In the genomic region with DNA sequence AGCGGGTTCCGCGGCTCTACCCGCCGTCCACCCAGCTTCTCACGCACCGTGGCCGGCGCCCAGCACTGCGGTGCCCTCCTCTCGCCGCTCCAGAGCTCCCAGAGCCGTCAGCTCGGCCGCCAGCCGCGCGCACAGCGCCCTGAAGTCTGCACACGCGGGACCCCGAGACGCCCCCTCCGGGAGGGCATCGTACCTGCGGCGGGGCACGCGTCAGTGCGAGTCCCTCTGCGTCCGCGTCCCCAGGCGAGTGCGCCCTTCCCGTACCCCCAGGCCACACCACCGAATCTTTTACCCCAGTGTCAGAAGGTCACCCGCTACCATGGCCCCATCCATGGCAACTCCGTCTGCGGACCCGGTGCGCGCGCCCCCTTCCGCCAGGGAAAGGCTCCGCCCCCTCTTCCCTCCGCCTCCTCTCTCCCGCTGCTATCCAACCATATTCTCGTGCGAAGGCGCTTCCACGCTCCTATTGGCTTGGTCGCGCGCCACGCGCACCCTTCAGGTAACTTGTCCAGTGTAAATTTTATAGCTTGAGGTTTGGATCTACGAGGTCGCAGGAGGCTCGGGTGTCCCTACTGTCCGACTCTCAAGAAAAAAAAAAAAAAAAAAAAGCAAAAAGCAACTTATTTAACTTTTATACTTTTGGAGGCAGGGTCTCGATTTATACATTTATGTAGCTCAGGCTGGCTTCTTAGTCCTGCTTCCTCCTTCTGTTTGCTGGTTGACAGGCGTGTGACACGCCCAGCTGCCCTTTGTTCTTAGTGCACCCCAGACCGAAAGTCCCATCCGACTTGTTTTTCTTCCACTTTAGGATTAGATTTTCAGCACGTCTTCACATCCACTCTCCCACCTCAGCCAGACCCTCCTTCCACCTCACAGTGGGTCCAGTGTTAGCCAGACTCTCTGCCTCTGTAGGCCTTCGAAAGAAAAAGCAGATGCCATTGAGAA, we compare ENCODE assay signal across 8 mouse cellular contexts. TPM values are rescaled to one million over a fixed set of nuclear protein-coding genes. Genes with fewer than 3 reads are reported as not detected.
DNase-seq lines count a peak whose midpoint lies in the region; ATAC-seq lines count a peak whose summit lies in the region.

A gene (minus strand): TSS at position 397 of the 945 bp plus-strand sequence.

- 4% methylated on average over 67 of the region's 68 CpGs for WGBS in hindbrain, embryonic 11.5 days

- no peaks in the 10 kb centered on the region for H3K9me3 ChIP-seq in hindbrain, embryonic 11.5 days (ENCODE audit: control insufficient read depth, low read length)

- peaks cover 6% of the 10 kb centered on the region; the same call in 1 of the 2 replicates for H3K27me3 ChIP-seq in hindbrain, embryonic 11.5 days (ENCODE audit: control insufficient read depth, insufficient read depth, low read length)

- peak; percentile 88 for DNase-seq in NIH3T3 (ENCODE audit: low read depth)
- peak; percentile 95 to 96 for DNase-seq in cerebellum, postnatal 10 days
- DNase-seq in frontal cortex, postnatal 10 days (ENCODE audit: low spot score in 2 of 2) = peak; percentile 77 to 83
- DNase-seq in hindbrain, embryonic 11.5 days (ENCODE audit: low spot score) = peak; percentile 89
- DNase-seq in layer of hippocampus, postnatal 10 days (ENCODE audit: low spot score in 2 of 2) = peak; percentile 77 to 87
- peak; percentile 93 for DNase-seq in lung, postnatal 10 days
- peak; percentile 81 for DNase-seq in ovary, postnatal 36 days (ENCODE audit: low spot score)
- peak; percentile 88 for DNase-seq in thymus, postnatal 25 days

- peak within 1 kb of the TSS; percentile 72 for H3K27ac ChIP-seq in hindbrain, embryonic 11.5 days (ENCODE audit: low read depth, low read length)

- H3K9ac ChIP-seq in hindbrain, embryonic 11.5 days (ENCODE audit: low read depth, low read length) = peak within 1 kb of the TSS; percentile 66

- no peaks in the 10 kb centered on the region for H3K4me1 ChIP-seq in hindbrain, embryonic 11.5 days (replicated peaks; ENCODE audit: control insufficient read depth, insufficient read depth, low read length)

- ATAC-seq in hindbrain, embryonic 11.5 days (ENCODE audit: low FRiP score) = peak; percentile 86

- H3K36me3 ChIP-seq in hindbrain, embryonic 11.5 days (ENCODE audit: control insufficient read depth, insufficient read depth, low read length) = no peaks in the 10 kb centered on the region

- peak within 1 kb of the TSS; percentile 86 for H3K4me2 ChIP-seq in hindbrain, embryonic 11.5 days (replicated peaks; ENCODE audit: low read depth, low read length)

- H3K4me3 ChIP-seq in hindbrain, embryonic 11.5 days (ENCODE audit: low read depth, low read length) = peak within 1 kb of the TSS; percentile 69

RNA-seq across cellular contexts. Expression of the gene that starts here (rescaled TPM):
- polyA plus RNA-seq in hindbrain, embryonic 11.5 days (2014; fragmentation: Nextera tagmentation; extraction: Ambion mirVana) = 14.8 and 16.5 TPM in 2 replicates
- 10 to 100 TPM; 28.6 to 35.6 TPM for total RNA-seq in layer of hippocampus, postnatal 10 days (2021)

Comparison
In these comparisons a context has a peak if more than half of its experiments do, and no peak if none do; other contexts are left out.
1. Peak in every context shown above with its lines: DNase-seq, ATAC-seq, H3K4me3 ChIP-seq and H3K27ac ChIP-seq.